Mouse (Mus musculus) spleen, adult 12 weeks (tissue): Measurements from ENCODE around the gene Vti1b.
"Not testable (repeated sequence)": the region's sequence is repeated elsewhere in the genome, so short reads cannot be mapped to it uniquely, and the experiment has no call there.

Experiments
- DNase-seq: peaks from one replicate; pipeline ENCODE4 v3.0.0; 2022; ENCODE audit warnings: low spot score

The Vti1b gene

DNA sequence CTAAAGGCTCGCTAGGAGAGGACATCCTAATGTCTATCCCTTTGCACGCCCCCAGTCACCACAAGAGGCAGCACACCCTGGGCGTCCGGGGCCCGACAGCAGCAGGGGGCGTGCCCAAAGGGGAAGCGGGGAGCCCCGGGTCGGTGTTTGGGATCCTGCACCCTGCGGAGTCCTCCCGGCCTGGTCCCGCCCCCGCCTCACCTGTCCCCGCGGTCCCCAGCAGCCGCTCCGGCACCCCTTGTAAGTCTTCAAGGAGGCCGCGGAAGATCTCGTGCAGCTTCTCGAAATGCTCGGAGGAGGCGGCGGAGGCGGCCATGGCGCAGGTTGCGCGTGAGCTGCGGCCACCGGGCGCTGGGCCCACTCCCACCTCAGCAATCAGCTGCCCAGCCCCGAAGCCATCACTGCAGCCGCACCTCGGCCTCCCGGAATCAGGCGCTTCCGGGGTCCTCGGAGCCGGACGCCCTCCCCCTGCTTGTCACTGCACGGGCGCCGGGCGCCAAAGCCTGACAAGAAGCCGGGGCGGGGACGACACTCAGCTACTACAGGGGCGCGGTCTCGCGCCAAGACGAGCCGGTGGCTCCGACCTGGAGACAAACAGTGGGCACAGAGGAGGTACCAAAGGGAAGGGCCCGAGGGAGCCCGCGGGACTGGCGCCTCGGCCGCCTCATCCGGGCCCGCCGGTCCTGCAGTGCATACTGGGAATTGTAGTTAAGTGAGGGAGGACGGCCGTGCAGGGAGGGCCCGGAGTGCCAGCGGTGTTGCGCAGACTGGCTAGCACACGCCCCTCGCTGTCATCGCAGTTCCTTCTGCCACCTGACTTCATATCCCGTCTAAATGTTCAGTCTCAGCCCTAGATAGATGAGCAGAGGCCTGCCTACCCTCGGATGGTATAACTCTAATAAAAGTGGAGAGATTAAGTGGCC lies at the start of gene Vti1b:
Gene Vti1b (minus strand): TSS at position 649 of the 923 bp plus-strand sequence.
- peak; percentile 91 for DNase-seq

DNA sequence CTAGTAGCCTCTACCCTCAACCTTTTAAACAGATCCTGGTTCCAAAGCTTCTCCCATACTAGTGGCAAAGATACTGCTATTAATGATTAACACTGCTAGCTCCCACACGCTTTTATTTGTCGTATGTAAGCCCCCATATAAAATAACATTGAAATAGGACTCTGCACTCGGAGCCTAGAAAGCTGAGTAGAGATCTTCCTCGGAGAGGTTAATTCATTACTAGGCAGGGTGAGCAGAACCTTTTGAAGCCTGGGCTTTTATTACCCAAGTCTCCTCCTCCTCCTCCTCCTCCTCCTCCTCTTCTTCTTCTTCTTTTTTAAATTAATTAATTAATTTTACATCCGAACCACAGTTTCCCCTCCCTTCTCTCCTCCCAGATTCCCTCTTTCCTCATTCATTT lies 45.0 kb upstream of the Vti1b start:
- DNase-seq, result no peak

DNA sequence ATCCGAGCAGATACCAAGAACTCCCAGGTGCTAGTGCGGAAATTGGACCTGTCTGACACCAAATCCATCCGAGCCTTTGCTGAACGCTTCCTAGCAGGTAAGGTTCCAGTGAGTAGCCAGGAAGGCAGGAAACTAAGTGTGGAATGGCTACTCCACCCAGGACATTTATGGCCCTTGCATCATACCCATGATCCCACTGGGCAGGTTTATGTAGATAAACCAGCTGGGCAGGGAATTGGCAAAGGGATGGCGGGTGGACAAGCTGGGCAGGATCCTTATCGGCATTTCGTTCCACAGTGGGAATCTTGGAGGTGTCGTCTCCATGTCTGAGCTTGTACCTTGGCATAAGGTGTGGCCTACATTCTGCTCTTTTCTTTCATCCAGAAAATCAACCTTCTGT lies 39.0 kb upstream of the Vti1b start:
- DNase-seq, result no peak

DNA sequence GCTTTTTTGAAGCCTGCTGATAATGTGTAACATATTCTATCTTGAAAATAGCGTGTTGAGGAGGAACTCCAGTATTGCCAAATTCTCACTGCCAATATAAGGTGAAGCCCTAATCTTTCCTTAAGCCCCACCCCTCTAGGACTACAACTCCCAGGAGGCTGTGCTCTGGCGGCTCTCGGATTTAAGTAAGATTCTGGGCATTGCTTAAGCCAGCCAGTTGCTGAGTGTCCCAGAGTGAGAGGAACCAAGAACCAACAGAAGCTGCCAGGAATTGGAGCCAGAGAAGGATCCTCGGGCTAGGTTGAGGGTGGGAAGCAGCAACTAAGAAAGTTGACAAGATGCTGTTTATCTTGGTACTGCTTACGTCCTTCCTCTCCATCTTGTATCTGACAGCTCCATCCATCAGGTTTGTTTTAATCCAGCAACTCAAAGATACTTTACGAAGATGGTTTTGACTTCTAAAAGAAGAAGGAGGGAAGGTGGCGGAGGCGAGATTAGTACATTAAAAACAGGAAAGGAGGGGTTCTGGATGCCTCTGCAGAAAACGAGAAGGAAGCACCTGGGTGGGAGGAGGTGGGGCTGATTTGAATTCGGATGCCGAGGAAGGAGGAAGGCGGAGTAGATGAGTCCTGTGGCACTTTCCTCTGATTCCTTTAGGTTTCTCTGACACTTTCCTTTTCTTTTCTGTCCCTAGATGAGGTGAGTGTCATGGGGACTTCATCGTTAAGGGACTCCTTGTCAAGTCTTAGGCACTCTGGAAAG lies 36.4 kb upstream of the Vti1b start, which contains the start of gene Rdh12:
Gene Rdh12 (plus strand): TSS at position 212 of the 762 bp plus-strand sequence.
- DNase-seq, result peak; percentile 3

DNA sequence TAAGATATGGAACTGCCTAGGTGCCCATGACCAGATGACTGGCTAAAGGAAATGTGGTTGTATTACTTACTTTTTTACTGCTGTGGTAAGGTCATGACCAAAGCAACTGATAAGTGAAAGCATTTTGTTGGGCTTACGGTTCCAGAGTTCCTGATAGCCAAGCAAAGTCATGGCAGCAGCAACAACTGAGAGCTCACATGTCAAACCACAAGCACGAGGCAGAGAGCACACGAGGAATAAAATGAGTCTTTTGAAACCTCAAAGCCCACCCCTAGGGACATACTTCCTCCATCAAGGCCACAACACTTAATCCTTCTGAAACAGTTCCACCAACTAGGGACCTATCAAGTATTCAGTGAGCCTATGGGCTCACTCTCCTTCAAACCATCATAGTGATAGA lies 29.4 kb upstream of the Vti1b start:
- no peak for DNase-seq

DNA sequence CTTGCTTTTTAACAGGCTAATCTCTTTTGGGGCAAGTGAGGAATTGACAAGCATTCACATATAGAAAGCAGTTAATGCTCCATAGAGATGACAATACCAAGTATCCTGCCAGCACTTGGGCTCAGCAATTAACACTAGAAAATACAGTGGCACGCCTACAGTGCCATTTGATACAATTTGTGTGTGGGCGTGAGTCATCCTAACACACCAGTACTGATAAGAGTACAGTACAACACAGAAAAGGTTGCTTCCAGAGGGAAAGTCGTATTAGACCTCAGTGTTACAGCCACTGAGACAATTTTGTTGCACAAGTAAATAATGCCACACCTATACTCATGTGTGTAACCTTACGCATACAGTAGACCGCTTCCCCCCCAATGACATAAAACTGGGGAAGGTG lies 24.6 kb upstream of the Vti1b start:
- DNase-seq, result no peak

DNA sequence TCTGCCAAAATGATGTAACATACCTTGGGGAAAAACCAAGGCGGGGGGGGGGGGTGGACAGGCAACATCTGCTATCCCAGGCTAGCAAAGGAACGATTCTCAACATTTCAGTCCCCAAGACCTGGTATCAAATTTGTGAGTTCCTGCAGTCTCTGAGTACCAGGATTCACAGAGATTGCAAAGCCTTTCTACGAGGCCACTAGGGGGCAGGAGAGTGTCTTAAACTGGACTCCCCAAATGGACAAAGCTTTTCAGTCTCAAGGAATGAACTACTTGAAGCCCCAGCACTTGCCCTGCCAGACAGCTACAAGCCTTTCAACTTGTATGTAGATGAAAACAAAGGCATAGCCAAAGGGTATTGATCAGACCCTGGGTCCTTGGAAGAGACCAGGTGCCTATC lies 21.0 kb upstream of the Vti1b start:
- peak; percentile 42 for DNase-seq

DNA sequence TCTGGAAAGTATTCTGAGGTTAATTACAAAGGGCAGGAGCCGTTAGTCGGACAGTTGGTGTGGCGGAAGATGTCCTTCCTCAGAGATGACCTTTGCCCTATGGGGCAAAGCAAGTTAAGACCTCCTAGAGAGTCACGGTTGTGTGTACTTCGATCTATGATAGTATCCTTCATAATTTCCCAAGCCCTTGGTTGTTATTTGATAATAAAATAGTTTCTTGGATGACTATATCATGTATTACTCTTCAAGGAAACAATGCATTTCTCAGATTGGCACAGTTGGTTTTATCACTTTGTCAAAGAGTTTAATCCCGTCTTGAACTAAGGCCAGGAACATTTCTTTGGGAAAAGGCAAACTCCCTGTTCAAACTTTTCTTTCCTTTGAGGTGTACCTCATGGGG lies 19.7 kb upstream of the Vti1b start, which contains the start of gene Rdh11:
Gene Rdh11 (minus strand): TSS at position 101 of the 400 bp plus-strand sequence.
- no peak for DNase-seq

DNA sequence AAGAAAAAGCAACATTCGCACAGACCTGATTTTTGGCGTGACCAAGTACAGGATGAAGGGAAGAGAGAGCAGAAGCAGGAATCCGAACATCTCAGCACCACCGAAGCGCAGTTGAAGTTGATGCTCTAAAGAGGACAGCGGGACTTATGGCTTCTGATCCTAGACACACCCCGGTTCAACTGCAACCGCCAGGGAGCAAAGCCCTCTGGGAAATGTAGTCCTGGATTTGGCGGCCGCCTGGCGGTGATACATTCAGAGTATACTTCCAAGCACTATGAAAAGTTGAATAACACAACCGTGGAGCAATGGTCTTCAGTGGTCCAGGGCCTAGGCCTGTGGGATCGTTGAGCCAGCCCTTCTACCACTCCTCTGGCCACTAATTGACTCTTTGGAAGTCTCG lies 19.2 kb upstream of the Vti1b start:
- peak; percentile 72 for DNase-seq

DNA sequence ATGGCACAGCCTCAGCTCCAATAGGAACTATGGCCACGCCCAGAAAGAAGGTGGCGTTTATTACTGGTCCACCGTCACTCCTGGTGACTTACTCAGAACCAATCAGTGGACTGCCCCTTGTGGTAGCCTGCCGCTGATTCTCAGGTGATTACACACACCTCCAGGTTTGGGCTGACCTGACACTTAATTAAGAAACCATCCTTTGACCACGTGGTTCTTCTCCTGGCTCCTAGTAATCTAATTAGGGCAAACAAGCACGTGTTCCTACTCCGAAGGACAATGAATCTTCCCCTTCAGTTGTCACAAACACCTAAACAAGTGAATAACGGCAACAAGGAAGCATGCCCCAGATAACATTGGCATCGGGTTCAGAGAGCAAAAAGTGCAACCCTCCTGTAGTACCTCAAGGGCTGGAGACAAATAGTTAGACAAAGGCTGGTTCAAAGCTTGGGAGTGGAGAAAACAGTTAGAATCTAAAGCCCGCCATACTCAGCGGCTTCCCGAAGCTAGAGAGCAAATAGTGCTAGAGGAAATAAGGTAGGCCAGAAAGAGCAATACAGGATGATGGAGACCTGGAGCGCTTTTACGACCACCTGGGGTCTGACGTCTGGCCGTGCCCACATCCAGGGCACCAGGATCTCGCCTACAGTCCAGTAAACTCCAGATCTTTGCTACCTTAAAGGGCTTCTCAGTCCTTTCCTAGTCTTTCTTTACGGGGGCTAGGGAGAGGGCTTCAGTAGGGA lies 18.6 kb upstream of the Vti1b start:
- DNase-seq, result peak; percentile 66

DNA sequence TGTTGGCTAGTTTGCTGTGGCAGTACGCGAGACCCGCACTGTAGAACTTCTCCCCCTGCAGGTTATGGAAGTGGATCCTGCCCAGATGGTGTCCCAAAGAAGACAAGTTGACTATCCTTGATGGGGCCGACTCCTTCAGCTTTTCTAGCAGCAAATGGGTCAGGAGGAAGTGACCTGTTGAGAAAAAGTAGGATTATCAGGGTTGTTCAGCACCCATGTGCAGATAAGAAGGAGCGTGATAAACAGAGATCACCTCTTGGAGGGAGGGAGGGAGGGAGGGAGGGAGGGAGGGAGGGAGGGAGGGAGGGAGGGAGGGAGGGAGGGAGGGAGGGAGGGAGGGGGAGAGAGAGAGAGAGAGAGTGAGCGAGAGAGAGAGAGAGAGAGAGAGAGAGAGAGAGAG lies 12.7 kb upstream of the Vti1b start:
- DNase-seq, result not testable (repeated sequence)

DNA sequence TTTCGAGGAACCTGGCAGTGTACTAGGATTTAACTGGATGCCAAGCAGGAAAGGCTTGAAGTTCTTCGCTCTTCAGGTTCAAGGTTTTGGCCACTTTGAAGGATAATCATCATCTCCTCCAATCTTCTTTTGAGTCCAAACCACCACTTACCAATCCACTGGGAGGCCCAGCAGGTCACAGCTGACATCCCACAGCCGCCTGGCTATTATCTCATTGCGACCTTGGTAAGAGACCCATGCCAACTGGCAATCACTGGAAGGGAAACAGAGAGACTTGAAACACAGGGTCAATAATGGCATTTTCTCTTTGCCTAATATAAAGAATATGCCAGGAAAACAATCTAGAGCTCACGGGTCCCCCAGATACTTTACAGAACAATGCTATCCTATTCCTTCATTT lies 3.5 kb upstream of the Vti1b start:
- DNase-seq, result no peak

DNA sequence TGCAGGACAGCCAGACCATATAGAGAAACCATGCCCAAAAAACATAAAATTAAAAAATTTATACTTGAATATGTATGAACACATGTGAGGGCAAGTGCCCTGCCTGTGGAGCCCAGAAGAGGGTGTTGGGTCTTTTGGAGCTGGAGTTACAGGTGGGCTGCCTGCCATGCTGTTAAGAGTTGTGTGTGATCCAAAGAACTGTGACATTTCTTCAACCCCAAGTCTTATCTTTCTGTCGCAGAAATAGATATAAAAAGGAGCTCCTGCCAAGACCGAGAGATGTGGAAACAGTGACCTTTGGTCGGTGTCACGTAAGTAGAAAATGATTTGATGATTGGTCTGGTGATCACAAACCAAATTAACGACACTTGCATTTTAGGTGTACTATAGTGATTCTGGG lies 1.3 kb upstream of the Vti1b start:
- peak; percentile 15 for DNase-seq

DNA sequence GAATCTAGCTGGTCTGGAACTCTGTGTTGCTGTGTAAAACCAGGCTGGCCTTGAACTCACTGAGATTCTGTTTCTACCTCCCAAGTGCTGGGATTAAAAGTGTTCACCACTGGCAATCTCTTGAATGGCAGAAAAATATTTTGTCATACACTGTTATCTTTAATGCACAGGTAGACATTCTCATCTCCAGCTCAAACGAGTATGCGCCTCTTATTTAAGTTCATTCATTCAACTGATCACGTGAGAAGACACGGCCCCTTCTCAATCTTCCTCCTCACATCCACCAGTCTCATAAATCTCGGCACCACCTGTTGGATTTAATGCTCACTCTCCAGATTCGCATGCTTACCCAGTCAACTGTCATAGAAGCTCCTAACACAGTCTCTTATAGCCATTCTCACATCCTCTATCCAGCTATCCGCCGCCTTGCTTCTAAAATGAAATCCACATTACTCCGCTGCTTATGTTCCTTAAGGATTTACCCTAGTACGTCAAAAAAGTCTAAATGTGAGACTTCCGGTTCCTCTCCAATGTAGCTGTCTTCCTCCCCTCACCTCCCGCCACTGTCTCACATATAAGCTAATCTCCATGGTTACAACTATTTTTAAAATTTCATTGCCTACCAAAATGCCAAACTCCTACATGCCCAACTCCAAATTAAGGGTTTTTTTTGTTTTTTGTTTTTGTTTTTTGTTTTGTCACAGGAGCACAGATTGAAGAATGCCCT lies 1.0 kb downstream of the Vti1b start:
- DNase-seq, result no peak

DNA sequence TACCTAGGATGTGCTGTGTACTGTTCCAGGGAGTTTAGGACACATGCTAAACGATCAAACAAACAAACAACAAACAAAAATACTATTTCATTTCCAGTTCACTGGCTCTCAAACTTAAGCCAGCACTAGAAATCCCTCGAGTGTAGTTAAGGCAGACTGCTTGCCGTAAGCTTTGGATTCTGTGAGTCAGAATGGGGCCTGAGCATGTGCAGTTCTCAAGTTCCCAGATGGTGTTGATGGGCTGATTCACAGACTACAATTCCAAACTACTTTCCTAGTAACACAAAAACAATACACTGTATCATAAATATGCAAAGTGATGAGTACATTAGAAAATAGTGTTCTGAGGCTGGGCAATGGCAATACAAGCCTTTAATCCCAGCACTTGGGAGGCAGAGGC lies 2.0 kb downstream of the Vti1b start:
- no peak for DNase-seq

DNA sequence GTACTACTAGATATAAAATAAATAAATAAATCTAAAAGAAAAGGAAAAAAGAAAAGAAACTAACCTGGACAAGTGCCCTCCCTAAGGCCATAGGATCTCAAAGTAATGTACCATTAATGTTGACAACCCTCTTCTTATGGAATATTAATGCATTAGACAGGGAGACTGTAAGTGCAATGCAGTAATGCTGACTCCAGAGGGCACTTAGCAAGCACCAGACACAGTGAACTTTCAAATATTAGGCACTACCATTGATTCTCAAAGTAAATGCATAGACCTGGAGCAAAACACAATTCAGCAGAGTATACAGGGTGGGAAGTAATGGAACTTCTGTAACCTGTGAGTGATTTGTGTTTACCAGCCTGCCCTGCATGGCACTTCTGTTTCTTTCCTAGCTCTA lies 3.3 kb downstream of the Vti1b start:
- no peak for DNase-seq

DNA sequence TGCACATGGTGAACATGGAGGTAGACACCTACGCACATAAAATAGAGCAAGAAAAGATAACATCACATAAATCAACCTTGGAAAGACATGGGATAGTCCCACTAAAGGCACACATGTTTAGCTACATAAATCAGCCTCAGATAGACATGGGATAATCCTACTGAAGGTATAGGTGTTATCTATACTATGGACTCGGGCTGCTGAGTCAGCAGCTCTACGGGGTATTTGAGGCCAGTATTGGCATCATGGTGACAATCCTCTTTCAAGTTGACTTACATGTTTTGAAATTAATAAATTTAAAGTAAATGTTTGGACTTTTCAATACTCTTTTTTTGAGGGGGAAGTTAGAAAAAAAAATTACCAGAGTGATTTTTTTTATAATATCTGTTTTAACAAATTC lies 9.6 kb downstream of the Vti1b start:
- DNase-seq, result no peak

DNA sequence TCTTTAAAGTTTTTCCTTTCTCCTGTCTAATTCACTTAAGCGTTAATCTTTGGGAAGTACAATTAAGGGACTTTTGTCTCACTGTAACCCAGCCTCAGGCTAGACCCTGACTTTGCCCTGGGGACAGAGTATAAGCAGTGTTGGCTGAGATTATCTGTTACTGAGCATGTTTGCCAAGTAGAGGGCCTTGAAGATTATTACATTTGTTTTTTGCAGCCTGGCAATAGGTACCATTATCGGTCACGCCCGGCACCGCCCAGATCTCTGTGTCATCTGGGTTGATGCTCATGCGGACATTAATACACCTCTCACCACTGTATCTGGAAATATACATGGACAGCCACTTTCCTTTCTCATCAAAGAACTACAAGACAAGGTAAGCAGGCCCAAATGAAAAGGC lies 22.8 kb downstream of the Vti1b start:
- DNase-seq, result no peak

DNA sequence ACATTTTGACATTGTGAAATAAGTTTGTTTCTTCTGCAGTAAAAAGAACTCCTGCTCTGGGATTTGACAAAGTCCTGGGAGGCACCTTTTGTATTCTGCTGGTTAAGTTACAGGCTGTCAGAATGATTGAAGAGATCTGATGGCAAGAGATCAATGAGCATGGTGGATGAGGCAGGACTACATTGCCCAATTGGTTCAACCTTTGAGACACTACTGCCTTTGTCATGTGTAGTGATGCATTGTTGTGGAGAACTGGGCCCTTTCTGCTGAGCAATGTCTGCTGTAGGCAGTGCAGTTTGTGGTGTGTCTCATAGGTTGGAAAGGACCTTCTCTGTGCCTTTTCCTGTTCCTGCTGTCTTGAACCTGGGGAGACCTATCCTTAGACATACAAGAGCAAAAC lies 31.1 kb downstream of the Vti1b start:
- no peak for DNase-seq

DNA sequence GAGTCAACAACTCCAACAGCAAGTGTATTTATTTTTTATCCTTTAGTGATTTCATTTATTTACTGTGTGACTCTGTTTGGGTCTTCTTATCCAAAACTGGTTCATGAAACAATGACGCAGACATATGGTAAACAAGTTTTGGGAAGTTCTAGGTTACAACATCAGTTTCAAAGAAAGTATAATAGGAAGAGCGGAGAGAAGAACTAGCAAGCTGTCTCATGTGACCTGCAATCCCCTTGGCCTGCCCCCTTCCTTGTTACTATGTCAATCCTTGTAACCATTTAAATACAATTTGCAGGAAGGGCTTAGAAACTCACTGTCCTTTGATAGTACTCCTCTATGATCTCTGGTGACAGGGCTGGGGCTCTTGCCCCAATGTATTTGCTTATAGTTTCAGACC lies 31.7 kb downstream of the Vti1b start:
- no peak for DNase-seq

DNA sequence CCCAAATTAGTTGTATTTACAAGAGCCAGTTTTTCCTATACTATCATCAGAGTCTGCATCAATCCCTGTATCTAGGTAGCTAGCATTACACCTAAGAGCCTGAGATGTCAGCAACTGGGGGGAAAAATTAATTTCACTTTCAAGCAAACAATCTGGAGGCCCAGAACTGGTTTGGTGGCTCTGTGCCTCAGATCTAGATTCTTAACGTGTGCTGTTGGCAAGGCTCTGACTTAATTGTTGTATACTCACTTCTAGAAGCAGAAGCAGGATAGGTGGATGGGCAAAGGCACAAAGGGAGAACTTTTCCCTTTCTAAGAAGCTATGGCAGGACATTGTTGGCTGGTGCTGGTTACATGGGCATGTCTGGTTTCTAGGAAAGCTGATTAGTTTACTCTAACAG lies 33.0 kb downstream of the Vti1b start:
- no peak for DNase-seq

DNA sequence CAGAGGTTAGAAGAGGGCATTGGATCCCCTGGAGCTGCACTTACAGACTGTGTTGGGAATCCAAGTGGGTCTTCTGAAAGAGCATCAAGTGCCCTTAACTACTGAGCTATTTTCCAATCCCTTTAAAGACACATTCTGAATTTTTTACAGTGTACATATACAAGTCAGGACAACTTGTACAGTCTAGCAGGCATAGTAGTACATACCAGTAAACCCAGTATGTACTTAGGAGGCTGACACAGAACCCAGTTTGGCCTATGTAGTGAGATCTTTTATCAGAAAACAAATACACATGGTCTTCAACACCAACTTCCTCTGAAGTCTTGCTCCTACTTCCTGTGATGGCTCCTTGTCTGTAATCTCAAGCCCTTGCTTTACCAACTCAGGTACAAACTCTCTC lies 33.5 kb downstream of the Vti1b start:
- no peak for DNase-seq
